Mouse (Mus musculus) testis, postnatal 10 days (tissue): ENCODE measurements around the gene Sema5b.
A peak's percentile ranks its signal among the peaks of the same experiment; 100 is the strongest.

ENCODE experiments used
- DNase-seq: peaks from one replicate; pipeline ENCODE4 v3.0.0; 2021; ENCODE audit warnings: low spot score

Gene Sema5b

DNA sequence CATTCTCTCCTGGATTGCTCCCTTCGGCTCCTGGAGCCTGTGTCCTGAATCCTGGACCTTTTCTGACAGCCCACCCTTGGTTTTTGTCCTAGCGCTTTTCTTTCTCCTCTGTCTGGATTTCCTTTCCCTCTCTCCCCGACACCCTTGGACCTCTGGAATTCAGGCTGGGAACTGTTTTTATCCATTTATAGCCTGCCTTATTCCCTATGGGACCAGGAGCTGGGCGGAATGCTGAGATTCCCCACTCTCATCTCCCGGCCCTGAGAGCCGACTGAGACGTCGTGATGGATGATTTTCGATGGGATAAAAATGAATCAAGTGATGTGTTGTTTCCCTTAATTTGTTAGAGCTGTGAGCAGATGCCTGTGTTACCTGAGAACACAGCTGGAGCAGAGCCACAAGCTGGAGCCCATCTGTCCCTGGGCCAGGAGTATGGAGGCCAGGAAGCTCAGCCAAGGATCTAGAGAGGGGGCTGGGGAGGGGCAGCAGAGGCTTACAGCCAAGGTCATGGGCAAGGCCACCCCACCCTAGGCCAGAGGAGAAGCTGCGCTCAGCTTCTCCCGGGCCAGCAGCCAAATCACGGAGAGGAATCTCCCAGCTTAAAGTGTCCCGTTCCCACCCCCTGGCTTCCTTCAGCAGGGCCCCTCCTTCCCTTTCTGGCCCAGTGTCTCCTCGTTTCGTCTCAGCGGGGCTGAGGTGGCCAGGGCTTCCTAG lies 89.7 kb downstream of the Sema5b start:
- peak; percentile 86 for DNase-seq

DNA sequence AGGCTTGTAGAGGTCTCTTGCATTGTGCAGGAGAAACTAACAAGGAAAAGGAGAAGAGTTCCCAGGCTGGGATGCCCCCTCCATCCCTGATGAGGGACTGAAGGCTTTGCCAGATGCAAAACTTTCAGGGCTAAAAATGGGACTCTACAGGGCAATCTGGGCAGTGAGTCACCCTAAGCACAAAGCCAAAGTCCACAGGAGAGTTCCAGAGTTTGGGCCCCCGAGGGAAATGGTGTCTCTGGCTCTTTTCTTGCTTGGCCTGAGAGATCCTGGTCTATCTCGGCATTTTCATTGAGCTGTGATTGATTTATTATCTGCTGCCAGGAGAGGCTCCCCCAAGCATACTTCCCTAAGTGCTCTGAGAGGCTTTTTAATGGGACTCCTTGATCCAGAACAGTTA lies 92.1 kb downstream of the Sema5b start:
- no peak for DNase-seq

DNA sequence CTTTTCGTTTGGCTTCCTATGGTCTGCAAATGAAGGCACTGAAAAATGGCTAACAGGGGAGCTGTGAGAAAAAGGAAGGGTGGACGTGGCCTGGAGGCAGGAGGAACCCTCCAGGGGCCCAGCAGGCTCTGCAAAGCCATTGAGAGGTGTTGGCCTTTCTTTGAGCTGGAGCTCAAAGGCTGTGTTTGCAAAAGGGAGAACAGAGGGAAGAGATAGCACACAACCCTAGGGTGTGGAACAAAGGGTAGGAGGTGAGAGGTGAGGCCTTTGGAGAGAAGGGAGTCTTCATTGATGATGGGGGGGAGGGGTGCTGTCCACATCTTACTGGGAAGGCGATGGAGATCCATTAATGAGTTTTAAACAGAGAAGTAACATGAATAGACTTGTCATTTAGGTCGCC lies 94.0 kb downstream of the Sema5b start:
- no peak for DNase-seq

DNA sequence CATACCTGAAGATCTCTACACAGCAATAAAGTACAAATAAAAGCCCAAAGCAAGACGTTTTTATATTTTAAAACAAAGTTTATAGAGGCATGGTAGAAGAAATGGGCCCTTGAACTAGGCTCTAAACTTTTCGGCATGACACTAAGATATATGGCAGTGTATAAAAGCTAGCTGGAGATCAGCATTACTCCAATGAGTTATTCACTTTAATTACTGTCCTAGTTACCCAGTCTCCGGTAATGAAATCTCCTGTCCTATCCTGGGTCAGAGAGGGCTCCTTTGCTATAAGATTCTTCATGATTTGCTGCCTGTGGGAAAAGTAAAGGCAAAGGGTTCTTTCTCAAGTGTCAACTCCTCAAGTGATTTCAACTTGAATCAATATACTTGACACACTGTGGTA lies 98.6 kb downstream of the Sema5b start:
- DNase-seq, result no peak

DNA sequence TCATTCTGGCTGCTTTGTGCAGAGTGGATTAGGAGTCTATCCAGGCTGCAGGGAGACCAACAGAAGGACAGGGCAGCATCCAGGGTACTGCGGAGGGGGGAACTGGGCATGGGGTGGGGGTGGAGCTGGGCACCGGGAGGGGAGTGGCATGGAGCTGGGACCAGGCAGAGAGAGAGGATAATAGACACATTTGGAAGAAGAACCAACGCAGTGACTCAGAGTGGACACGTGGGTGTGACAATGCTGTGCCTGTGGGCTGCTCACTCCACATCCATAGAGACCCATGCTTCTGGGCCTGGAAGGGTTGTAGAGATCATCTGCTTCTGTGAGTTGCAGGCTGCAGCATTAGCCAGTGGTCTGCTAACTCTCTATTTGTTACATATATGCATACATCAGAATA lies 107.9 kb downstream of the Sema5b start:
- DNase-seq, result no peak

DNA sequence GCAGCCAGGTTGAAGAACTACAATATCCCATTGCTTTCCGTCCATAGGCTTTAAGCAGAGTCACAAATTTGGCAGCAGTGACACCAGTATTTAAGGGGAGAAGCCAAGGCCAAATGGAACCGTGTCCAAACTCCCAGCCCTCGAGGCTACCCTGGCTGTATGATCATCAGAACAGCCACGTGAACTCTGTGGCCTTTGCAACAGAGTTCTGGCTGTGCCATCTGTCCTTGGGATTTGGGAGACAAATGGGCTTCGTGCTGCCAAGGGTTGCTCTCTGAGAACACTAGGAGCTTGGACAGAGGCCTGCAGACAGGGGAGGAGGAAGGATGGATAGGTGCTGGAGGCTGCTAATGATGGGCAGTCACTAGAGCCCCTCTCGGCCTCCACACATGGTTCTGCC lies 111.3 kb downstream of the Sema5b start:
- DNase-seq, result peak; percentile 60

DNA sequence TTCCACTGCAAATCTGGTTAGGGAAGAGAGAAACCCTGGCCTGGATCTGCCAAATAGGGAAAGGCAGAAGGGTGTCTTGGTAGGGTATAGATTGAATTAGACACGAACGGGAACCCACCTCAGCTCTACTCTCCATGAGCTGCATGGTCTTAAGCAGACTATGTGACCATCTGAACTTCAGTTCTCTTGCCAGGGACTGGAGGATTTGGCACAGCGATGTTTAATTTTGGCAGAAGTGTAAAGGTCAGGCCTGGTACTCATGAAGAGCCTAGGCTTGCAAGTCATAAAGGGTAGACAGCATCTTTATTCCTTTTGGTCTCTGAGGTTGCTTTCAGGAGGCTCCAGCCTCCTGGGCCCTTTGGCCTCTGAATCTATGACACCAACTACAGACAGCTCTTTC lies 111.8 kb downstream of the Sema5b start:
- DNase-seq, result no peak

DNA sequence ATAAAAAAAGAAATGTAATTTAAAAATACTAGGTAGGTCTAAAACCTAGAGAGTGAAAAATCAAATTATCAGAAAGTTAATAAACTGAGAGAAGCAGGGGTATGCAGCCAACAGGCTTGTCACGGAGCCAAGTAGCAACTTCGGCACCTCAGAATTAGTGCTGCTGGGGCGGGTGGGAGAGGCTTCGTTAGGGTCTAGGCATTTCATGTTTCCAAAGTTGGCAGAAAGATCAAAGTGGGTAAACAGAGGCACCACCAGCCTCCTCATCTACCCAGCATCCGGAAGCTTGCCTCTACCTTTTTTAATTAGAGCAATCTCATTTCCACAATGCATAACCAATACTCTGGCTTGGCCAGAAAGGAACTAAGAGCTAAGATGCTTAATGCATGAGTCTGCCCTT lies 113.0 kb downstream of the Sema5b start:
- no peak for DNase-seq

DNA sequence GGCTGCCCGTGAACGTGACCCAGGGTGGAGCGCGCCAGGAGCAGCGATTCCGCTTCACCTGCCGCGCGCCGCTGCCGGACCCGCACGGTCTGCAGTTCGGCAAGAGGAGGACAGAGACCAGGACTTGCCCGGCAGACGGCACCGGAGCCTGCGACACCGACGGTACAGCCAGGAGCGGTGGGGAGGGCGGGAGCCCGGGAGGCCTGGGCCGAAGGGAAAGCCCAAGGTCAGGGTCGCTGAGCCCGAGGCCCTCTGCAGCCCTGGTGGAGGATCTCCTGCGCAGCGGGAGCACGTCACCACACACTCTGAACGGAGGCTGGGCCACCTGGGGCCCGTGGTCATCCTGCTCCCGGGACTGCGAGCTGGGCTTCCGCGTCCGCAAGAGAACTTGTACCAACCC lies 119.3 kb downstream of the Sema5b start:
- no peak for DNase-seq

DNA sequence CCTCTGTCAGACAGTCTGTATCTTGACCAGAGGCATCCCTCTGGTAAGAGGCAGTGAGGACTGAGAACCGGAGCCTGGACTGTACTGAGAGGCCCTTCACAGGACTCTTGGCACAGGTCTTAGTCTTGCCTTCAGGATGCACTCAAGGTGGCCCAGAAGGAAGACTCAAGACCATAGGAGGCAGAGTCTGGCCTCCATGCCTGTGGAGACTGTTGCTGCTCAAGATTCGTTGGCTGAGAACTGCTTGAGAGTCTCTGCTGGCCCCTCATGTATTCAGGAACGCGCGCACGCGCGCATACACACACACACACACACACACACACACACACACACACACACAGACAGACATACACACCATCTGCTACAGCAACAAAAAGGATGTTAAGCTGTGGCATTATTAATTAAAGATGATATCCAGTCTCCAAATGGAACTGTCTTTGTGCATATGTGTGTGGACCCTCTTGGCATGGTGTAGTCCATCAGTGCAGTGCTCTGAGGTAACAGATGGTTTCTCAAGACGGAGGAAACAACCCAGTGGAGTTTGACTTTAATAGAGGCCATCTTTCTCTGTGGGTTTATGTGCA lies 123.0 kb downstream of the Sema5b start:
- no peak for DNase-seq

DNA sequence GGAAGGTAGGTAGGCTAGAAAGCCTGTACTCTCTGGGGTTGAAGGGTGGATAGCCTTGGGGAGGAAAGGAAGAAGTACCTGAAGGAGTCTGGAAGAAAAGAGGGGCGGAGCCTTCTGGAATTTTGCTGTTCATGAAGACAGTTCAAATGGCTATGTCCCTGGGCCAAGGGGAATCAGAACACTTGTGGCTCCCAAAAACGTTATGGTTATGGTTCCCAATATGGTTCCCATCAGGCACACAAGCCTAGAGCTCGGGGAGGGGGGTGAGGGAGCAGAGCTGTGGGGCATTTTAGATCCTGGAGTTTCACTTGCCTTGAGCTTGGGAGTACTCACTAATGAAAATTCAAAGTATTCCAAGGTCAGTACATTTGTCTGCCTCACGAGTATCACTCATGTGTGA lies 123.9 kb downstream of the Sema5b start:
- no peak for DNase-seq

DNA sequence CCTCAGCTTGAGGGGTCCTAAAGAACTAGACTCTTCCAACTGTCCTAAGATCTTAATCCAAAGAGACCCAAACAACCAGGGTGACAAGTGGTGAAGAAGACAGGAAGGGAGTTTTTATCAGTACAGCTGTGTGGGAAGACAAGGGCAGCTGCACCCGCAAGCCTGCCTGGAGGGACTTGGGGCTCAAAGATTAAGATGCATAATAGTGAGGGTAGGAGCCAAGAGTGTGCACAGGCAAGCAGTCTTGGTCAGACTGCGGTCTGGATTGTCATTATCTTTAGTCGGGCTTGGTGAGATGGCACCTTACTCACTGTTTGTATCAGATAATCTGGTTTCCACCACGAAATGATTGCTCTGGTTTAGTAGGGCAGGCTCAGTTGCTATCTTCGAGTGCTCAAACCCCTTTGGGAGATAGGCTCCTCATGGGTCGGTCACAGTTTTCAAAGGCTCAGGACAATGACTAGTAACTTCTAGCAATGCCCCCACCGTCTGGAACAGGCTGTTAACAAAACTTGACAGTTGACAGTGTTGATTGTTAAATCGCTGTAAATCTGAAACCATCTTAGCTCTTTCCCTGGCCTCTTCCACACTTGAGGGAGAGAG lies 136.7 kb downstream of the Sema5b start:
- no peak for DNase-seq

DNA sequence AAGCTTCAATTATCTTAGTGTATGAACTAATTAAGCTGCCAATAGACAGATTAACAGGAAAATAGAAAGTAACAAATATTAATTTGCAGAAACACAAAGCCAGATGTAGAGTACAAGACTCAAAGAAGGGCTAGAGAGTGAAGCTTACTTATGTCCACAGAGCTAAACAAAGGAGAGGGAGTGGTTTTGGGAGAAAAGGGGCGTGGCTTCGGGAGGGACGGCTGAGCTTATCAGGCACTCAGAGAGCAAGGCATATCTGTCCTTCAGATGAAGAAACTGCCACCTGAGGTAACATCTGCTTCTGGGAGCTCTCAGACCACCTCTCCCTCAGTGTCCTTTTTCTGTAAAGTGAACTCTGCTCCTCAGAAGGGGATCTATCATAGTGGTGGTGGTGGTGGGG lies 137.5 kb downstream of the Sema5b start:
- no peak for DNase-seq

DNA sequence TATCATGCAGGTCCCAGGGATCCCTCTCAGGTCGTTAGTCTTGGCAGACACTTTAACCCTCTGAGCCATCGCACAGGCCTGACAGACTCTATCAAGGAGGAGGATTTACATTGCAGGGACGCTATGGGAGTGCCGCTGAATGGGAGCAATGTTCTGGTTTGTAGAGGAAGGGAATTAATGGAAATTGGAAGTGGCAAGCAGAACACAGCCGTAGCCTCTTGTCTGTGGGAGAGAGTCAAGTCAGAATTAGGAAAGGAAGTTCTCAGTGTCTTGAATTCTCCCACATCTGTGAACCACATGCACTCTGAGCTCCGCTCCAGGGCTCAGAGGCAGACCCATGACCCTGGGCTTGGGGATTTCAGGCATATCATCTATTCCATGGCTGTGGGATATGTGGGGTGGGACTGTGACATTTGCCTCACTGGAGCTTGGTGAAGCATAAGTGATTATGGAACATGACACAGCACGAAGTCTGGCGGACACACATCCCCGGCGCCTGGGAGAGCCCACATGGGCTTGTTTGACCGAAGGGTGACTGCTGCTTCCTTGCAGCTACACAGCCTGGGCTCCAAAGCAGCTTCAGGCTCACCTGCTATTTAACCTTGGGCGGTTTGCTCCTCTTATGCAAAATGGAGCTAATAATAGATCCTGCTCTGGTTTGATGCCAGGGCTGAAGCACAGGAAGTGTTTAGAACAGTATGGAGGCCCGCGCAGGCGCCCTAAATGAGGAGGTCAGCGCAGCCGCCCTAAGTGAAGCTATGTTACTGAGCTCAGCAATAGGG lies 140.6 kb downstream of the Sema5b start:
- no peak for DNase-seq

DNA sequence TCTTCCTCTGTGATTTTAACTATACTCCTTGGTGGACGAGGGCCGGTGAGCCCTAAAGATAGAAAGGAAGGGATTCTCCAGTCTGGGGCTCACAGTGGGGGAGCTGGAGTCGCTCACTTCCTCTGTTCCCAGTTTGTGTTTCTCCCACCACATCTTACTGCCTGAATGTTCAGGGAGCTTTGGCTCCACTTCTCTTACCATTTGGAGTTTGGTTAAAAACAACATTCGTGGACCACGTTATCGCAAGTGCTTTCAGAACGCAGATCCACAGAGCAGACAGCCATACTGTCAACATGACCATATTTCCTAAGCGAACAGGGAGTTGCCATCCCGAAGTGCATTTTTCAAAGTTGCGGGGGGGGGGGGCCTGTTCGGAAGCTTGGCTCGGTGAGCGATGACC lies 144.1 kb downstream of the Sema5b start:
- no peak for DNase-seq

DNA sequence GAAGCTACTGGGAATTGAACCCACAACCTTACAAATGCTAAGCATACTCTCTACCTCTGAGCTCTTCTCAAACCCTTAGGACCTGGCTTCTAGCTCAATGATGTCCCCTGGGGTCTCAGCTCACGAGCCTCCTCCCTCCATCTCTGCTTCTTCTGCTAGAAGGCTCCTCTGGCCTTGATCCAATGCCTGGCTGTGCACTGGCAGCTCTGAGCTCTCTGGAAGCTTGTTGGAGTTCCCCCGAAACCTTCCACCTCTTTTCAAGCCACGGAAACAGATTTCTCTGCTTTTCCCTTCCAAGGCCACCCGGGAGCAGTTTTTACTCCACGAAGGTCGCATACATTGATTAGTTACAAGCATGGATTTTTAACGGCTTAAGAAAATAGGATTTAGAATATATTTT lies 145.5 kb downstream of the Sema5b start:
- no peak for DNase-seq

DNA sequence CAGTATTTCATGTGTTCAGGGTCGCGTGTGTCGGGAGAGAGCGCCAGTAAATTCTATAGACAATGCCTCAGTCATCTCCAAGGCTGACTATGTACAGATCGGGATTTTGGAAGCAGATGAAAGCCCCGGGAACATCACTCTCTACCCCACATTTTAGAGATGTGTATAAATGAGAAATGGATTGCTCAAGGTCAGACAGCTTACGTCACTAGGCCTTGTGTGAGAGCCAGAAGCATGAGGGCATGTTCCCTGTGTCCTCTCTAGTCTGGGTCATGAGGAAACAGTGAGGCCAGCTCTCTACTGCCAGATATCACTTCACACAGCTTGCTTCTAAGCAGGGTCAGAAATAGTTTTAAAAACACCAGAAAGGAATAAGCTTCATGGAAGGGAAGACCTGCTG lies 150.7 kb downstream of the Sema5b start:
- DNase-seq, result no peak

DNA sequence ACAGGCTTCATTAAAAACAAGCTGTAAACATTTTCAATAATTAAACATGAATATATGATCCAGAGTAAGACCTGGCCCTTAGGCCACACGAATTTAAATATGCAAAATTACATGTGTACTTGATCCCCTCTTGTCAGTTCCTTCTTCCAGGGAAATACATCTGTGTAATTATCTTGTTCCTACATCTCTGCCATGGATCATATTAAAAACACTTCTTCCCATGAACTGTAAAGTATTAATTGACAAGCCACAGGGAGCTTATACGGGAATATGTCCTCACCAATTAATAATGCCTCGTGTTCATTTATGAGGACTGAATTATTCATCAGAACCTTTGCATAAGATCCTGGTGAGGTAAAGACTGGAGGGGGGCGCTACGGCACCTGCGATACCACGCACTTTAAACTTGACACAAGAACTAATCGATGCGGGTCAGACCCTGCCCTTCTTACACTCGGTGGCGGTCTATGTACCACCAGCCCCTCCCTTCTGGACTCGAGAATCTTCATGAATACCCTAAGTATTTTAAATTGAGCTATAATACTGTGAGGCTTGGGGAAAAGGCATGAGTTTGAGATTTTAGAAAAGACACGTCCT lies 153.4 kb downstream of the Sema5b start:
- no peak for DNase-seq

DNA sequence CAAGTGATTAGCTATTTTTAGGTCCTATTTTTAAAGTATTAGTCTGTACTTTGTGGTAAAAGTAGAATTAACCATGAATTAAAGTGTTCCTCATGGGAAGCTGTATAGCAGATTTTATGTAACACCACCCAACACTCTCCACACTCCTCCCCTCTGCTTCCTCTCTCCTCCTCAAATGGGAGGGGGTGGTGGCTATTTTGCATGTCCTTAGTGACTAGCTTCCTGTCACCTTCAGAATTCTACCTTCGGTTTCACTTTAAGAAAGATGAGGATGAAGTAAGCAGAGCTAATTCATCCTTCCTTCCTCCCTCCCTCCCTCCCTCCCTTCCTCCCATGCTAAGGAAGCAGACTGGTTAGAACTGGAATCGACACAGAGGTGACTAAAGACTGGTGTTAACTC lies 155.2 kb downstream of the Sema5b start:
- no peak for DNase-seq

DNA sequence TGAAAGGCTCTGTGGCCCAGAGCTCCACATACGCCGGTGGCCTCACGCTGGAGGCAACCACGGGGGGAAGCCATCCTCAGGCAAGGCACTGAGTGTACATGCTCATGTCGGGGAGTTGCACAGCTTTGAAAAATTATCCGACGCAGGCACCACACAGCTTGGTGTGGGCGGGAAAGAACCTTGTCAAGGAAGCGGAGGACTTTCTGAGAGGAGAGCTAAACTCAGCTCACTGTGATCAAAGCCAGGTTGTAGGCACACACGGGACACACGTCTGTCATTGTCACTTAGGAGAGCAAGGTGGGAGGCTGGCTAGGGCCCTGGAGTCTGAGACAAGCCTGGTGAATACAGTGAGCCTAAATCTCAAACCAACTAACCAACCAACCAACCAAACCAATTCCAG lies 160.9 kb downstream of the Sema5b start:
- DNase-seq, result no peak

DNA sequence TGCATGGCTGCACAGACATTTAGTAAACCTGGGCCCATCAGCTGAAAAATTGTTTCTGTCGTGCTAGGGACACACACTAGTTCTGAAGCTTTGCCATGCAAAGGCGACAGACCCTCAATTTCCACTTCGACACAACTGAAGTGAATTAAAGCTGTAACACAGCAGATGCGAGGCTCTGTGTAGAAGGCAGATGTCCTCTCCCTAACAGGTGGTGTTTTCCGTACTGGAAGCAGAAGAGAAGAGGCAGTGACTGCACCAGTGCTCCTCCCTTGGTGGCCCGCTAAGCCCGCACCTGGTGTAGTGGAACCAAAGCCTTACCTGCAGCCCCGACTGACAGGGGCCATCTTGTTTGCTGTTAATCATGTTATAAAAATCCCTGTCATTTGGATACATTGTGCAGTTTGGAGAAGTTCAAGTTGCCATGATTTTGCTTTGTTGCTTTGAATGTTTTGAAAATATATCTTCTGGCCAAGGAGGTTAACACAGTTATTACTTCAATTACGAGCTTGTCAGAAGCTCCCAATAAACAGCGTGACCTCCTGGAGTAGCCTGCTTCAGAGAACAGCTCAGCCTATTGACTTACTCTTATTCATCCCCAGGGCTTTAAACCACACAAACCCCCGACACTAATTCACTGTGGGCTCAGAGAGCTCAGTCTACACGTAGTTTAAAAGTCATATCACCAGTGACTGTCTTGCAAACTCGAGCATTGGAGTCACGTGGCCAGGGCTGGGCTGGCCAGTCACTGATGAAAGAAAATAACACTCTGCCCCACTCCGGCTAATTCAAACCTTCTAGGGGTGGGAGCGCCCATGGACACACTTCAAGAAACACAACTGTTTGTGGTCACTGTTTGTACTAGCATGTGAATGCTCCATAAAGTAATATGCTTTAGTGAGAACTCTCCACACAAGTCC lies 163.1 kb downstream of the Sema5b start:
- no peak for DNase-seq

DNA sequence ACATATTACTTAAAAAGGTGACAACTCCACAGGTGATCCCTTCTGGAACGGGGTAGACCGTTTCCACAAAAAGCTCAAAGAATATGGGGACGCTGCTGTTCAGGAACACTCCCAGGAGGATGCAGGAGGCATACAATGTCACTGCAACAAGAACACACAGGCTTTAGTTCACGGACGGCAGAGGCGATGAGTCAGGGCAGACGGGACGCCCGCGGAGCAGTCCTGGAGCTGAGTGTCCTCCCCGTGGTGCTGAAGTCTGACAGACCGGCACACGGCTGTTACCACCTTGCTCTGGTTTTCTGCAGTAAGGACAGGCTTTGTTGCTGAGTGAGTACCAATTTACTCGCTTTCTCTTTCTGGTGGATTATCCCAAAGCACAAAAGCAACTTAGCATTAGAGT lies 163.9 kb downstream of the Sema5b start:
- no peak for DNase-seq
